Mouse (Mus musculus) CD4-positive, CD25-positive, alpha-beta regulatory T cell, adult 4 months (primary cell): ENCODE data around the gene Gm44596. TPM values are rescaled to one million over a fixed set of nuclear protein-coding genes. Genes with fewer than 3 reads are reported as not detected.

Experiments
- ATAC-seq: one replicate; pipeline ENCODE4 v1.8.0; 2017
- polyA plus RNA-seq, 2 experiments: library from polyadenylated mRNA; unstranded; fragments of 100-300 nt; shearing (Covaris generic); gene quantifications; one replicate each; pipeline ENCODE4 v1.2.1; 2017

The Gm44596 gene
- not detected for polyA plus RNA-seq

DNA sequence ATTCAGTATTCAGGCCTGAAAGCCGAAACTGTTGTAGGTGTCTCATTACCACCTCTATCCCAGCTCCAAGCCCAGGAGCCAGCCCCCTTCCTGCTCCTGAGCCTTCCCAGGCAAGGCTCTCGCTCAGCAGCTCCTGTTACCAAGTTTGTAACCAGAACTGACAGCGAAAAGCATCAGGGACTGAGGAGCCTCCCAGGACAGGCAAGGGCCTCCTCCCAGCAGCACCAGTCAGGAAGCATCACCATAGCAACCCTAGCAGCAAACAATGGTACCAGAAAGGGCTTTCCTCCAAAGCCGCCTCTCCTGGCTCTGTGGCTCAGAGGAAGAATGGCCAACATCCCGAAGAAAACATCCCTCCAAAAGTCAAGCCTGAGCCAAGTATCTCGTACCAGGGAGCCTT, at the start of gene Gm44596, which contains the start of gene Tex52:
TSS of gene Gm44596 (plus strand) at position 312 of the 400 bp plus-strand sequence.
TSS of gene Tex52 (plus strand) at position 265 of the 400 bp plus-strand sequence.
- no peak for ATAC-seq

DNA sequence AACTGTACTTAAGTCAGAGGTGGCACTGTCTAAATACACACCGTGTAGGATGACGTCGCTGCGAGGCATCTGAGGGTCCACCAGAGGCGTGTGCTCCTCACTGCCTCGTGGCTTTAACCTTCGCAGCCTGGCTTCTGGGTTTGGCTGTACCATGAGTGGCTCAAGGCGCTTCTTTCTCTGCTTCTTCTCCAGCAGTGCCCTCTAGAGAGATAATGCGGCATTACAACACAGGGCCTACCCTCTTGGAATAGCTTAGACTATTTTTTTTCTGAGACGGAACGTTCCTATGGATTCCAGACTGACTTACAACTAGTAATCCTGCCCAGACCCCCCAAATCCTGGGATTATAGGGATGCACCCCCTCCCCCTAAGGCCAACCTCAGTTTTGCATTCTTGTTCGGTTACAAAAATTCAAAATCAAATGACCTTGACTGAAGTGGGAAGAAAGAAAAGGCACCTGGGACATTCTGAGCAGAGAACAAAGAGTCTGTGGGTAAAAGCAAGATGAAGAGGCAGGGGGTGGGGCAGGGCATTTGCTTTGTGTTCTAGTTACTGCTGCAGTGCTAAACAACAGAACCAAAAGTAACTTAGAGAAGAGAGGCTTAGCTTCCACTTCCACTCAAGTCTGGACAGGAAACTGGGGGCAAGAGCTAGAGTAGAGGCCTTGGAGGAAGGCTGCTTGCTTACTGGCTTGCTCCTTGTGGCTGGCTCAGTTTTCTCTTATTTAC, 40.7 kb upstream of the Gm44596 start:
- ATAC-seq, result peak; percentile 82

GRCm38 (mm10) chr6:128337467-128337866, 37.8 kb upstream of the Gm44596 start:
- no peak for ATAC-seq

DNA sequence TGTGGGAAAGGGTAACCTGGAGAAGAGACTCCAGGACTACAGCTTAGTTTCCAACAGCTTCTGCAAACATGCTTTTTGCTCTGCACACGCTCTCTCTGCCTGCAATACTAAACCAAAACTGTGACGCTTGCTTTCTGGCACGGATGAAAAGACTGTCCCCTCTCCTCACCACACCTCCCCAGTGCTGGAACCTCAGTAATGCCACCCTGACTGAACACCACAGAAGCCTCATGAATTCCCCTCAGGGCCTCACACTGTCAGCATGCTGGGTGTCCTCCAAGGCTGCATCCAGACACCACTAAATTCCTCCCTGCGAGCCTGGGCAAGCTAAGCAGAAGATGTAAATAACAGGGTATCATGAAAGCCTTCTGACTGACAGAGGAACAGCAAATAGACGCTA, 36.4 kb upstream of the Gm44596 start:
- no peak for ATAC-seq

- ATAC-seq, result no peak
Measured at GRCm38 (mm10) chr6:128341956-128342723, 33.2 kb upstream of the Gm44596 start.

- no peak for ATAC-seq
Measured at GRCm38 (mm10) chr6:128345623-128346022, 29.7 kb upstream of the Gm44596 start.

DNA sequence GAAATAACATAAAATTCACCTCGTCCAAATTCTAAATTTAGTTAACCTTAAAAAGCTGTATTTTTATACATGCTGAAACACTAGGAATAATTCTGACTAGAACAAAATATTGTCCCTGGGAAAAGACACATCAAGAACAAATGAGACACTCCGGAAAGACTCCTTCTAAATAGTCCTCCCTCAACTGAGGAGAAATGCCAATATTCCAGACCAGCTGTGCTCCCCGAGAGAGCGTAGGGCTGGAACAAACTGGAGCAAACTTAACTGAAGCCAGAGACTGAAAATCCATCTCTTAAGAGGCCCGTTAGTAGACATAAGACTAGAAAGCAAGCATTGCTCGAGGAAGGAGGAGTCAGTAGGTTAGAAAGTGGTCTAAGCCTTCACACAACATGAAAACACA, 28.5 kb upstream of the Gm44596 start:
- ATAC-seq, result no peak

- no peak for ATAC-seq
Measured at GRCm38 (mm10) chr6:128349711-128350110, 25.6 kb upstream of the Gm44596 start.

DNA sequence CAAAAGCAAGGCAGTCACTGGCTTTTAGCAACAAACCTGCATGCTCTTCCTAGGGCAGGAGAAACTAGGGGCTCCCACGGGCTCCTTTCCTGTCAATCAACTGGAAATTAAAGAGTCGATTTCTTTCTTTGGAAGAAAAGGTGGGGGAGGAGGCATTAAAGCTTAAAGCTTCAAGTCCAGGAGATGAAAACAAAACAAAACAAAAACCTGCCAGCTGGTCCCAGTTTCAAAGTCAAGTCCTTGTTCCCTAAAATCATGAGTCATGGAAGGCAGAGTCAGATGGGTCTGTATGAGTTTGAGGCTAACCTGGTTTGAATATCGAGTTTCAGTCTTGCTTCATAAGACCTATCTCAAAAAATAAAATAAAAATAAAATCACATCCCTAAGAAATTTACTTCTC, 21.2 kb upstream of the Gm44596 start:
- no peak for ATAC-seq

DNA sequence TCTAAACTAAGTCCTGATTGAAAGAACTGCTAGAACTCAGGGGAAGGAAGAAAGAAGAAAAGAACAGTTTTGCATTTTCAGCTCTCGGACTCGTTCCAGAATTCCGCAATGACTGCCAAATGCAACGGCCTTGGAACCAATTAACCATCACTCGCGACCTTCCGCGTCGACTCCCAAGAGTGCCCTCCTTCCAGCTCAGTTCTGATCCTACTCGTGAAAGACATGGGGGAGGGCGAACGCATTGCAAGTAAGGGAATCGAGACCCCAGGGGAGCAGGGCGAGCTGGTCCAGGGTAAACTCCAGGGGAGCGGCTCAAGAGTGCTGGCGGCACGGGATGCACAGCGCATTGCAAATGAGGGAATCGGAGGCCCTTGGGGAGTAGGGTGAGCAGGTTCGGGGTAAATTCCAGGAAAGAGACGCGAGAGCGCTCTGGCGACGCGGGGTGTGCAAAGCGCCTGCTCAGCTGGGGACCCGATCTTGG, 20.1 kb upstream of the Gm44596 start:
- peak; percentile 15 for ATAC-seq

GRCm38 (mm10) chr6:128355726-128356416, 19.4 kb upstream of the Gm44596 start, which contains the start of gene Tulp3:
TSS of gene Tulp3 (minus strand) at chr6:128355851.
- ATAC-seq, result peak; percentile 97

GRCm38 (mm10) chr6:128358999-128359398, 16.3 kb upstream of the Gm44596 start:
- peak; percentile 32 for ATAC-seq

- peak; percentile 5 for ATAC-seq
Measured at GRCm38 (mm10) chr6:128361901-128362300, 13.4 kb upstream of the Gm44596 start.

DNA sequence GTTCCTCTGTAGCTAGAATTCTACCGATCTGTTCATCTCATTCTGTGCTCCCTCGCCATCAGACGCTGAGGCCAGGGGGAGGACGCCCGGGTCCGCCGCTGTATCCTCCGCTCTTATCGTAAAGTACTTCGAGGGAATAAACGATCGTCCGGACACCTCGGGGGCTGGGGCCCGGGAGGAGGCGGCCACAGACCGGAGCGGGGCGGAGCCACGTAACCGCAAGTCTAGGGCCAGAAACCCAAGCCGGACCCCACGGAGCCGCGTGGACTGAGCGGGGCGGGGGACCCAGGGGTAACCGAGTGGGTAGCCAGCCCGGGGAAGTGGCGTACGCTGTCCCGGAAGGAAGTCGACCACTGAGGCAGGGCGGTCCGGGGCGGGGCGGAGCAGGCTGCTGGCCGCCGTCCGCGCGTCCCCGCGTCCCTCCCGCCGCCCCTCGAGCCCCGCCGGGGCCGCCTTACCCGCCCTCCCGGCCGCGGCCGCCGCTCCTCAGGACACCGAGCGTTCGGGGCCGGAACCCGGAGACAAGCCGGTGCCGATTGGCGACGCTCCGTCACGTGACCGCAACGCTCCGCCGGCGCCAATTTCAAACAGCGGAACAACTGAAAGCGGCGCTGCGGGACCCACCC, 12.8 kb upstream of the Gm44596 start, which contains the start of the genes Rhno1 and Foxm1:
TSS of gene Rhno1 (minus strand) at position 531 of the 626 bp plus-strand sequence.
TSS of gene Foxm1 (plus strand) at position 587 of the 626 bp plus-strand sequence.
- ATAC-seq, result peak; percentile 81

DNA sequence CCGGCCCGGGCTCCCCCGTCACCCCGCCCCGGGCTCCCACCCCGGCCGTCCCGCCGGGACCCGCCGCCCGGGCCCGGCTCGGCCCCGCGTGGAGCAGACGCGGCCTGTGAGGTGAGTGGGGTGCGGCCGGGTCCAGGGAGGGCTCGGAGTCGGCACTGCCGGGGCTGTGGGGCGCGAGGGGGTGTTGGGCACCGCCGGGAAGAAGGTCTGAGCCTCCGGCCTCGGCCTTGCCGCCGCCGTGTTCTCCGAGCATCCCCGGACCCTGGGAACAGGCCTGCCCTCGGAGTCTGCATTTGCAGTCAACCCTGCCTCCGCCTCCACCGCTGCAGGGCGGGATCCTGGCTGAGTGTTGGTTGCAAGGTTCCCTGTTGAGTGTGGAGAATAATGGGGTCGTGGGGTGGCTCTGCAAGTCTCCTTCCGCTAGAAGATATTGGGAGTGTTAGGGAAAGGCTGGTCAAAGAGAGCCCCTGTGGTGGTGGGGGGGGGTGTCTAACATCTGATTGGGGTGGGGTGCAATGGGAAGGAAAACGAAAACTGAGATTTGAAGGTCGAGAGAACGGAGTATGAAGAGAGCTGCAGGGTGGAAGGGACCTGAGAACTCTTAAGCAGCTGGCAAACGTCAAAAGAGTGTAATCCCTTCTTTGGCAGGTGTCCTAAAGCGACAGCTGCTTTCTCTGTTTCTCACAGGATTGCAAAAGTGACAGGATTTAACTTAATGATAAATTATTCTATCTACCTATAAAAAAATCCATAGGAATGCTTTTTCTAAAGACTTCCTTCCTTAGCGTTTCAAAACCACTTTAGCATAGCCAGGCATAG, 12.1 kb upstream of the Gm44596 start:
- no peak for ATAC-seq

DNA sequence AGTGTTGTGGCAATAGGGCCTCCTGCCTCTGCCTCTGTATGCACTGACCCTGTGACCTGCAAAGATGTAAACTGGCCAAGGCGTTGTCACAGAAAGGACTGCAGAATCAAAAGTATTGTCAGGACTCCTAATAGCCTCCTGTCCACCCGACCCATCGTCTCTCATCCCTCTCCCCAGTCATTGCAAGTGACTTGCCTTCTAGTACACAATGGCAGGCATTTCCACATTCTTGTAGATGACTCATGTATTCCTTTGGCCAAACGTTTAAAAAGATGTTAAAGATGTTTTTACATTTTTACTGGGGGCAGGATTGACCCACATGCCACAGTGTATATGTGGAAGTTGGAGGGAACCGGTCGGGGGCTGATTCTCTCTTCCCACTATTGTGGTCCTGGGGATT, 10.6 kb upstream of the Gm44596 start:
- ATAC-seq, result no peak

- ATAC-seq, result no peak
Measured at GRCm38 (mm10) chr6:128366466-128366865, 8.8 kb upstream of the Gm44596 start.

GRCm38 (mm10) chr6:128370040-128370439, 5.3 kb upstream of the Gm44596 start:
- no peak for ATAC-seq

DNA sequence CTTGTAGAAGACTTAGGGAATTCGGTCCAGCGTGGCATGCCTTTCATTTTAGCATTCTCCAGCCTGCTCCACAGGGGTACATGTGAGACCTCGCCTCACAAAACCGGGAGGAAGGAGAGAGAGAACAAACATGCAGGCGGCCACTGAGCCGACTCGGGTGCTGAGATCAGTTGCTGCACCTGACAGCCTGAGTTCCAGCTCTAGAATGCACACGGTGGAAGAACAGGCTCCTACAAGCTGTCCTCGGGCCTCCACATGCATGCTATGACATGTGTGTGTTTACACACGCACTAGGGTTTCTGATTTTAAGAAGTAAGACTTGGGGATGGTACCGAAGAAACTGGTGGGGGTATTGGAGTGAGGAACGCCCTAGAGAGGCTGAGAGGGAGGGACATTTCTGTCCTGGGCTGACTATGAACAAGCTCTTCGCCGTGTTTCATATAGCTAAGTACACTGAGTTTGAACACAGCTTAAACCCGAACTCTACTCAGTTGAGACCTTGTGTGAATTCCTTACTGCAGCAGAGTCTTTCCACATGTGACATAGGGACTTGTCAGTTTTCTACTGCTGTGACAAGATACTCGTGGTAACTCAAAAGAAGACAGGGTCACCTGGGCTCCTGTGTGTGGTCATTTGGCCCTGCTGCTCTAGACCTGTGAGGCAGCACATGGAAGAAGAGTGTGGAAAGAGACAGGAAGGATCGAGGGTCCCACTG, 1.2 kb downstream of the Gm44596 start:
- no peak for ATAC-seq

DNA sequence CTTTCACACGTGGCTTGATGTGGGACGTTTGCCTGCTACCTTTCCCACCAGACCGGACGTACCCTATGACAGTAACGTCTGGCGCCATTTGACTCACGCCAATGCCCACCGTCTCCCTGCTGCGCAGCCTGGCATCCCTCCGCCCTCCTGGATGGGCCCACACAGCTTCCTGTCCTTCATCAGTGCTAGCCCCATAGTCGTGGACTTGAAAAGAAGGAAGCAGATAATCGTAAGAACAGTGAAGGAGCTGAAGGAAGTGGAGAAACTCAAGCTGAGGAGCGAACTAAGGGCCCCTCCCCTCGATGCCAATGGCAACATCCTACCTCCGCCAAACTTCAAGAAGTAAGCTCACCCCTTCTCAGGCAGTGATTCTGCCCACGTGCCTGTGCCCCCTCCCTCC, 4.3 kb downstream of the Gm44596 start:
- ATAC-seq, result no peak
